Mouse (Mus musculus) naive thymus-derived CD4-positive, alpha-beta T cell, adult 2 months (primary cell): ENCODE measurements at regions not wholly inside any gene's neighbourhood (a gene's known extent, or its start where the extent isn't known, plus 50 kb on each side); places are given as distances from the start of the nearest gene placed in this dataset.

Experiments
- DNase-seq: peaks from one replicate; pipeline ENCODE4 v3.0.0-alpha.2; 2011; ENCODE audit warnings: low read depth

GRCm38 (mm10) chr15:65733326-65733725 is 718.6 kb upstream of the Gm21961 start:
- DNase-seq: no peak

- DNase-seq: peak; percentile 81
Observed at GRCm38 (mm10) chr15:65731308-65731707, 716.6 kb upstream of the Gm21961 start.

GRCm38 (mm10) chr15:65727061-65727460 is 712.4 kb upstream of the Gm21961 start:
- DNase-seq: peak; percentile 79

- DNase-seq: no peak
Observed at GRCm38 (mm10) chr15:65726271-65726670, 711.6 kb upstream of the Gm21961 start.

GRCm38 (mm10) chr15:65703559-65703958 is 688.9 kb upstream of the Gm21961 start:
- peak; percentile 43 for DNase-seq

GRCm38 (mm10) chr15:65701510-65701909 is 686.8 kb upstream of the Gm21961 start:
- DNase-seq: no peak

GRCm38 (mm10) chr15:65698596-65698995 is 683.9 kb upstream of the Gm21961 start:
- no peak for DNase-seq
